Mouse (Mus musculus): ENCODE data around the gene Rnf222.
A peak's percentile ranks its signal among the peaks of the same experiment; 100 is the strongest.

The Rnf222 gene

GRCm38 (mm10) chr11:68888653-68889052 lies 300 bp downstream of the Rnf222 start:
- DNase-seq (ENCODE audit: extremely low read depth, insufficient read length, low spot score): no peak

GRCm38 (mm10) chr11:68890625-68891024 lies 2.3 kb downstream of the Rnf222 start:
- DNase-seq (ENCODE audit: extremely low read depth, insufficient read length, low spot score): no peak

- no peak for DNase-seq (ENCODE audit: extremely low read depth, insufficient read length, low spot score)
These were observed 3.5 kb downstream of the Rnf222 start for GRCm38 (mm10) chr11:68891823-68892222.

GRCm38 (mm10) chr11:68892233-68892832 lies 4.0 kb downstream of the Rnf222 start:
- DNase-seq (ENCODE audit: extremely low read depth, insufficient read length, low spot score): no peak

- no peak for DNase-seq (ENCODE audit: extremely low read depth, insufficient read length, low spot score)
These were observed 5.6 kb downstream of the Rnf222 start for GRCm38 (mm10) chr11:68893911-68894464.

GRCm38 (mm10) chr11:68896247-68896646 lies 7.9 kb downstream of the Rnf222 start:
- no peak for DNase-seq (ENCODE audit: extremely low read depth, insufficient read length, low spot score)

GRCm38 (mm10) chr11:68897120-68897519 lies 8.8 kb downstream of the Rnf222 start:
- peak; percentile 44 for DNase-seq (ENCODE audit: extremely low read depth, insufficient read length, low spot score)

- no peak for DNase-seq (ENCODE audit: extremely low read depth, insufficient read length, low spot score)
These were observed 9.5 kb downstream of the Rnf222 start for GRCm38 (mm10) chr11:68897838-68898237.

GRCm38 (mm10) chr11:68898790-68899189 lies 10.4 kb downstream of the Rnf222 start:
- no peak for DNase-seq (ENCODE audit: extremely low read depth, insufficient read length, low spot score)

GRCm38 (mm10) chr11:68899815-68900214 lies 11.5 kb downstream of the Rnf222 start:
- no peak for DNase-seq (ENCODE audit: extremely low read depth, insufficient read length, low spot score)

- DNase-seq (ENCODE audit: extremely low read depth, insufficient read length, low spot score): no peak
These were observed 12.4 kb downstream of the Rnf222 start for GRCm38 (mm10) chr11:68900519-68901350.

- peak; percentile 95 for DNase-seq (ENCODE audit: extremely low read depth, insufficient read length, low spot score)
These were observed 13.1 kb downstream of the Rnf222 start, which contains the start of gene Rpl26 for GRCm38 (mm10) chr11:68901351-68902046. Gene Rpl26, plus strand, starts transcription at chr11:68901583.

GRCm38 (mm10) chr11:68902047-68902364 lies 13.7 kb downstream of the Rnf222 start:
- no peak for DNase-seq (ENCODE audit: extremely low read depth, insufficient read length, low spot score)

- no peak for DNase-seq (ENCODE audit: extremely low read depth, insufficient read length, low spot score)
These were observed 14.0 kb downstream of the Rnf222 start for GRCm38 (mm10) chr11:68902367-68902766.

- DNase-seq (ENCODE audit: extremely low read depth, insufficient read length, low spot score): no peak
These were observed 14.5 kb downstream of the Rnf222 start for GRCm38 (mm10) chr11:68902823-68903222.

GRCm38 (mm10) chr11:68903775-68904174 lies 15.4 kb downstream of the Rnf222 start:
- no peak for DNase-seq (ENCODE audit: extremely low read depth, insufficient read length, low spot score)

GRCm38 (mm10) chr11:68904375-68905137 lies 16.2 kb downstream of the Rnf222 start:
- DNase-seq (ENCODE audit: extremely low read depth, insufficient read length, low spot score): peak; percentile 40

- no peak for DNase-seq (ENCODE audit: extremely low read depth, insufficient read length, low spot score)
These were observed 16.8 kb downstream of the Rnf222 start for GRCm38 (mm10) chr11:68905138-68905531.

GRCm38 (mm10) chr11:68905665-68906460 lies 17.5 kb downstream of the Rnf222 start:
- DNase-seq (ENCODE audit: extremely low read depth, insufficient read length, low spot score): peak; percentile 27

- peak; percentile 53 for DNase-seq (ENCODE audit: extremely low read depth, insufficient read length, low spot score)
These were observed 18.1 kb downstream of the Rnf222 start for GRCm38 (mm10) chr11:68906461-68906790.
